Mouse (Mus musculus) CH12.LX (cell line): ENCODE measurements around the gene Sohlh1. TPM values are rescaled to one million over a fixed set of nuclear protein-coding genes. Genes with fewer than 3 reads are reported as not detected.

Experiments
- DNase-seq: peaks from one replicate; pipeline ENCODE4 v3.0.0-alpha.2; 2013; ENCODE audit errors: extremely low read depth
- H3K27ac ChIP-seq: 2 replicates; pipeline ENCODE4 v1.5.1; 2012; ENCODE audit warnings: low read depth, mild to moderate bottlenecking, control low read depth, moderate library complexity; ENCODE audit not compliant: insufficient read depth
- H3K27me3 ChIP-seq: replicated peaks from 2 replicates; pipeline ENCODE3; 2012; ENCODE audit warnings: inconsistent platforms
- H3K36me3 ChIP-seq, 2 experiments: replicated peaks in 1 of 2; 2 replicates each; pipeline versions ENCODE3 to v1.6.1; 2012; ENCODE audit warnings: inconsistent platforms in 1 of 2, low read length in 1 of 2, mild to moderate bottlenecking in 1 of 2, mixed read lengths in 1 of 2, moderate library complexity in 1 of 2; ENCODE audit not compliant: control insufficient read depth in 1 of 2, insufficient read depth in 1 of 2
- H3K4me1 ChIP-seq, 2 experiments: 2 replicates each; pipeline ENCODE4 v1.6.1; 2012; ENCODE audit warnings: inconsistent platforms in 1 of 2, moderate library complexity in 1 of 2; ENCODE audit not compliant: insufficient read depth in 2 of 2, control insufficient read depth in 1 of 2
- H3K4me2 ChIP-seq: 2 replicates; pipeline ENCODE4 v1.6.1; 2012; ENCODE audit warnings: low read depth, mild to moderate bottlenecking, control low read depth; ENCODE audit not compliant: poor library complexity, insufficient read depth, severe bottlenecking
- H3K4me3 ChIP-seq, 3 experiments: fragments of 150-350 bp in 1 of 3; sonication (generic) in 1 of 3; replicated peaks in 1 of 3; 2 replicates each; pipeline versions ENCODE3 to v1.5.1; 2011 to 2012; ENCODE audit warnings: low read depth in 2 of 3, low read length in 2 of 3, mild to moderate bottlenecking in 2 of 3, moderate library complexity in 2 of 3, control low read depth in 1 of 3, improper control_type of control experiment in 1 of 3, inconsistent platforms in 1 of 3, mixed read lengths in 1 of 3; ENCODE audit not compliant: poor library complexity in 1 of 3
- H3K79me2 ChIP-seq: replicated peaks from 2 replicates; pipeline ENCODE4 v1.6.1; 2012; ENCODE audit warnings: mild to moderate bottlenecking, moderate library complexity; ENCODE audit not compliant: control insufficient read depth, poor library complexity, insufficient read depth, severe bottlenecking; ENCODE audit errors: extremely low read depth
- H3K9ac ChIP-seq: 2 replicates; pipeline ENCODE4 v1.6.1; 2012; ENCODE audit warnings: low read depth, mild to moderate bottlenecking, control low read depth, moderate library complexity; ENCODE audit not compliant: insufficient read depth
- H3K9me3 ChIP-seq: replicated peaks from 2 replicates; pipeline ENCODE3; 2012; ENCODE audit warnings: low read length, inconsistent platforms, mixed read lengths
- CHD1 ChIP-seq: IDR thresholded peaks from 2 replicates; pipeline ENCODE4 v1.6.1; 2012; ENCODE audit warnings: low read depth, low read length, improper control_type of control experiment, inconsistent platforms
- CTCF ChIP-seq, 2 experiments: IDR thresholded peaks in 1 of 2; conservative IDR thresholded peaks in 1 of 2; 2 replicates each; pipeline ENCODE4 v1.5.1; 2011 to 2012; ENCODE audit warnings: low read depth in 2 of 2, low read length in 2 of 2, improper control_type of control experiment in 1 of 2, inconsistent platforms in 1 of 2, mild to moderate bottlenecking in 1 of 2, moderate library complexity in 1 of 2
- E2F4 ChIP-seq: IDR thresholded peaks from 2 replicates; pipeline ENCODE4 v1.6.1; 2011; ENCODE audit warnings: low read depth, low read length, improper control_type of control experiment; ENCODE audit not compliant: insufficient replicate concordance
- ELF1 ChIP-seq: IDR thresholded peaks from 2 replicates; pipeline ENCODE4 v1.6.1; 2014; ENCODE audit warnings: low read depth, mild to moderate bottlenecking, inconsistent platforms, low read length, improper control_type of control experiment
- HCFC1 ChIP-seq: IDR thresholded peaks from 2 replicates; pipeline ENCODE4 v1.6.1; 2012; ENCODE audit warnings: low read depth, mild to moderate bottlenecking, inconsistent platforms, low read length, improper control_type of control experiment
- JUND ChIP-seq: conservative IDR thresholded peaks from 2 replicates; pipeline ENCODE4 v1.6.1; 2011; ENCODE audit warnings: low read depth, low read length, improper control_type of control experiment
- MXI1 ChIP-seq: IDR thresholded peaks from 2 replicates; pipeline ENCODE4 v1.6.1; 2011; ENCODE audit warnings: mild to moderate bottlenecking, low read depth, low read length, improper control_type of control experiment
- MYC ChIP-seq: IDR thresholded peaks from 2 replicates; pipeline ENCODE4 v1.6.1; 2011; ENCODE audit warnings: low read depth, mild to moderate bottlenecking, improper control_type of control experiment, low read length
- POLR2A ChIP-seq: IDR thresholded peaks from 2 replicates; pipeline ENCODE4 v1.6.1; 2011; ENCODE audit warnings: low read depth, mild to moderate bottlenecking, improper control_type of control experiment, low read length
- SIN3A ChIP-seq: IDR thresholded peaks from 2 replicates; pipeline ENCODE4 v1.6.1; 2012; ENCODE audit warnings: low read length, improper control_type of control experiment, inconsistent platforms
- TBP ChIP-seq: conservative IDR thresholded peaks from 2 replicates; pipeline ENCODE4 v1.6.1; 2011; ENCODE audit warnings: low read depth, low read length, improper control_type of control experiment
- TCF12 ChIP-seq: IDR thresholded peaks from 2 replicates; pipeline ENCODE4 v1.6.1; 2014; ENCODE audit warnings: low read depth, mild to moderate bottlenecking, inconsistent platforms, low read length, improper control_type of control experiment
- USF1 ChIP-seq: IDR thresholded peaks from 2 replicates; pipeline ENCODE4 v1.6.1; 2014; ENCODE audit warnings: low read depth, mild to moderate bottlenecking, inconsistent platforms, low read length, improper control_type of control experiment
- USF2 ChIP-seq: conservative IDR thresholded peaks from 2 replicates; pipeline ENCODE4 v1.6.1; 2011; ENCODE audit warnings: low read depth, low read length, improper control_type of control experiment
- ZKSCAN1 ChIP-seq: IDR thresholded peaks from 2 replicates; pipeline ENCODE4 v1.6.1; 2012; ENCODE audit warnings: low read depth, inconsistent platforms, low read length, improper control_type of control experiment, borderline replicate concordance
- dilution Hi-C: fragments of 300-500 bp; cut with MboI; formaldehyde crosslinking; loops from 2 replicates; pipeline ENCODE4 v1.14.3; 2020; ENCODE audit warnings: low sequenced_read_pairs; ENCODE audit not compliant: extremely low pct_unique_long_range_greater_than_20kb, extremely low pct_ligation_motif_present
- in situ Hi-C: fragments of 300-500 bp; cut with MboI; formaldehyde crosslinking; loops from 3 replicates; pipeline ENCODE4 v1.14.3; 2019; ENCODE audit warnings: low sequenced_read_pairs, low pct_ligation_motif_present, low pct_unique_long_range_greater_than_20kb, mixed read lengths
- polyA plus RNA-seq: library from polyadenylated mRNA; unstranded; fragments of >175 nt; gene quantifications from 2 replicates; pipeline ENCODE4 v1.2.1, GENCODE M21; 2012; ENCODE audit warnings: low read depth; ENCODE audit not compliant: insufficient read length
- total RNA-seq, 2 experiments: library from RNA; depleted of rRNA; stranded (reverse); fragments of 300-350 nt in 1 of 2; fragments of >200 nt in 1 of 2; gene quantifications; 2 replicates each; pipeline ENCODE4 v1.2.3; 2012 to 2014

Gene Sohlh1
- total and polyA plus RNA-seq, 3 experiments, result not detected

GRCm38 (mm10) chr2:25865412-25865811, 18.4 kb upstream of the Sohlh1 start:
- Histone ChIP-seq H3K4me1 (no peaks in the 10 kb centered on the region), H3K4me3 (no peak overlapping the region), H3K79me2 (no peaks in the 10 kb centered on the region), H3K9ac (no peak overlapping the region), H3K4me2 (no peak overlapping the region), H3K27ac (no peak overlapping the region), H3K27me3 (peaks cover 76% of the 10 kb centered on the region), H3K9me3 (no peaks in the 10 kb centered on the region), H3K36me3 (no peaks in the 10 kb centered on the region)
- dilution Hi-C loops, result no loop called here
- TF ChIP-seq USF1 (no peak), USF2 (no peak), TBP (no peak), MXI1 (no peak), E2F4 (no peak), ZKSCAN1 (no peak), TCF12 (no peak), CTCF (conservative IDR thresholded peaks at IDR 0.05 in 1 of 2, IDR thresholded peaks at IDR 0.05 in 1 of 2; ENCODE audit: low read depth in 2 of 2, low read length in 2 of 2) (no peak)
- in situ Hi-C loops, result no loop called here
- no peak for DNase-seq

DNA sequence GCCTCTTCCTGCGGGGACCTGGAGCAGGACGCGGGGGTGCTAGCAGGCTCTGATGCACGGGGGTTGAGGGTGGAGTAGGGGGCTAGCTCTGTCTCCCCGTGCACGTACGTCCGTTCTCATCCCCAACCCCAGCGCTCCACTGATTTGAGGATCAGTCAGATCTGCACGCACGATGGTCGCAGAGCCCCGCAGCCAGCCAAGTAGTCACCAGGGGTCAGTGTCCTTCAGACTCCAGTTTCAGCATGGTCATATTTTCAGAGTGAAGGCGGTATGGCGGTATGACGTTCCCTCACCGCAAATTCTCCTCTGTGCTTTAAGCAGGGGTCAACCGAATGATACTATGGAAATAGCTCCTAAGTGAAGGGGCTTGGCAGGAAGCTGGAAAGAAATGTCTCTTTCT, 17.2 kb upstream of the Sohlh1 start:
- no peaks in the 10 kb centered on the region for H3K36me3 ChIP-seq
- peaks cover 77% of the 10 kb centered on the region for H3K27me3 ChIP-seq
- no peaks in the 10 kb centered on the region for H3K4me1 ChIP-seq
- TF ChIP-seq USF1 (no peak), HCFC1 (no peak), ELF1 (no peak), POLR2A (no peak), MYC (no peak), SIN3A (no peak), CHD1 (no peak), JUND (no peak)
- TF ChIP-seq, all 38 proteins: peak for 0
- in situ Hi-C loops, result no loop called here
- H3K4me3 ChIP-seq, result no peak overlapping the region
- H3K79me2 ChIP-seq, result no peaks in the 10 kb centered on the region
- no peak overlapping the region for H3K27ac ChIP-seq
- dilution Hi-C loops, result no loop called here
- H3K9me3 ChIP-seq, result no peaks in the 10 kb centered on the region
- DNase-seq, result no peak
- no peak overlapping the region for H3K9ac ChIP-seq
- no peak overlapping the region for H3K4me2 ChIP-seq
